Mouse (Mus musculus) ES-E14 (cell line): ENCODE data around the gene Pdlim1.

Source experiments
- HCFC1 ChIP-seq: IDR thresholded peaks from 2 replicates; pipeline ENCODE4 v1.6.1; 2012; ENCODE audit warnings: low read length, inconsistent platforms, borderline replicate concordance; ENCODE audit not compliant: insufficient read depth
- ZC3H11A ChIP-seq: IDR thresholded peaks from 2 replicates; pipeline ENCODE4 v1.6.1; 2012; ENCODE audit warnings: low read depth, mild to moderate bottlenecking, inconsistent platforms, low read length, borderline replicate concordance
- ZNF384 ChIP-seq: IDR thresholded peaks from 2 replicates; pipeline ENCODE4 v1.6.1; 2012; ENCODE audit warnings: low read depth, low read length, inconsistent platforms

DNA sequence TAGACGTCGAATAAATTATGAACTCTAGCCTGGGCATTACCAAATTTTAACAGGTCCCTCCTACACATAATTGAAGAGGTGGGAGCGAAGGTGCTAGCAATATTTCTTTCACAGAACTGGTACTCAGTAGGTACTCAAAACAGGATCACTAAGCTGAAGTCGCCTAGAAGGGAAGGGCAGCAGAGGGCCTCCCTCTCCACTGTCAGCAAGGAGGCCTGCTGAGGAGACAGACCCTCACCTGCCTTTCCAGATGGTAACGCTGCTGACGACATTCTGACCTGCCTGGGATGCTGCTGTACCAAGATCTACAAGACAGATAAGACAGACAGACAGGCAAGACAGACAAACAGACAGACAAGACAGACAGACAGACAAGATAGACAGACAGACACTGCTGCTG lies 31.3 kb downstream of the Pdlim1 start:
- TF ChIP-seq ZC3H11A: no peak
- no peak for TF ChIP-seq ZNF384
- TF ChIP-seq HCFC1: no peak
